Mouse (Mus musculus) forebrain, postnatal 0 days (tissue): ENCODE measurements around the gene Gm3336. TPM values are rescaled to one million over a fixed set of nuclear protein-coding genes. Genes with fewer than 3 reads are reported as not detected.

Experiments
- ATAC-seq: fragments of 200-750 bp; cut with Nextera tagmentation; 2 replicates; pipeline ENCODE4 v1.8.0; 2017; ENCODE audit warnings: mild to moderate bottlenecking, moderate library complexity
- DNase-seq: peaks from one replicate; pipeline ENCODE4 v3.0.0-alpha.2; 2015
- H3K27ac ChIP-seq: fragments of 300-500 bp; sonication (generic); 2 replicates; pipeline ENCODE4 v1.5.1; 2014; ENCODE audit warnings: low read depth, mild to moderate bottlenecking, antibody characterized with exemption, low read length, moderate library complexity, mixed read lengths
- H3K27me3 ChIP-seq: fragments of 300-500 bp; sonication (generic); 2 replicates; pipeline ENCODE4 v1.6.1; 2014; ENCODE audit warnings: mild to moderate bottlenecking, low read length, mixed read lengths; ENCODE audit not compliant: insufficient read depth
- H3K36me3 ChIP-seq: fragments of 300-500 bp; sonication (generic); 2 replicates; pipeline ENCODE4 v1.6.1; 2014; ENCODE audit warnings: mild to moderate bottlenecking, moderate library complexity; ENCODE audit not compliant: insufficient read depth
- H3K4me1 ChIP-seq: fragments of 300-500 bp; sonication (generic); 2 replicates; pipeline ENCODE4 v1.6.1; 2014; ENCODE audit warnings: antibody characterized with exemption; ENCODE audit not compliant: insufficient read depth
- H3K4me2 ChIP-seq: fragments of 300-500 bp; sonication (generic); 2 replicates; pipeline ENCODE4 v1.6.1; 2014; ENCODE audit warnings: low read depth, mild to moderate bottlenecking, moderate library complexity
- H3K4me3 ChIP-seq: fragments of 300-500 bp; sonication (generic); 2 replicates; pipeline ENCODE4 v1.5.1; 2014; ENCODE audit warnings: low read depth, low read length, mixed read lengths
- H3K9ac ChIP-seq: fragments of 300-500 bp; sonication (generic); 2 replicates; pipeline ENCODE4 v1.6.1; 2014; ENCODE audit warnings: mild to moderate bottlenecking
- H3K9me3 ChIP-seq: fragments of 300-500 bp; sonication (generic); 2 replicates; pipeline ENCODE4 v1.6.1; 2016; ENCODE audit warnings: low read length
- CTCF ChIP-seq: sonication (generic); IDR thresholded peaks from 2 replicates; pipeline ENCODE4 v1.5.1; 2016; ENCODE audit warnings: antibody characterized with exemption, control low read depth, low read depth
- WGBS: fragments of 180-500 bp; shearing (Covaris S2); extraction: QIAGEN DNeasy Blood & Tissue Kit; methylation state at CpG from one replicate; pipeline ENCODE4 v1.1.7; 2014; 5-methylcytosine and 5-hydroxymethylcytosine counted together
- polyA plus RNA-seq: library from polyadenylated mRNA; unstranded; fragments of >200 nt; fragmentation: Nextera tagmentation; extraction: Ambion mirVana; gene quantifications from 2 replicates; pipeline ENCODE4 v1.2.1, GENCODE M21; 2015
- total RNA-seq: library from RNA; depleted of rRNA; stranded (reverse); fragments of >200 nt; gene quantifications from 2 replicates; pipeline ENCODE4 v1.2.3, GENCODE M21; 2014

Gm3336 gene
- total and polyA plus RNA-seq, 2 experiments from 2014 or later = not detected

DNA sequence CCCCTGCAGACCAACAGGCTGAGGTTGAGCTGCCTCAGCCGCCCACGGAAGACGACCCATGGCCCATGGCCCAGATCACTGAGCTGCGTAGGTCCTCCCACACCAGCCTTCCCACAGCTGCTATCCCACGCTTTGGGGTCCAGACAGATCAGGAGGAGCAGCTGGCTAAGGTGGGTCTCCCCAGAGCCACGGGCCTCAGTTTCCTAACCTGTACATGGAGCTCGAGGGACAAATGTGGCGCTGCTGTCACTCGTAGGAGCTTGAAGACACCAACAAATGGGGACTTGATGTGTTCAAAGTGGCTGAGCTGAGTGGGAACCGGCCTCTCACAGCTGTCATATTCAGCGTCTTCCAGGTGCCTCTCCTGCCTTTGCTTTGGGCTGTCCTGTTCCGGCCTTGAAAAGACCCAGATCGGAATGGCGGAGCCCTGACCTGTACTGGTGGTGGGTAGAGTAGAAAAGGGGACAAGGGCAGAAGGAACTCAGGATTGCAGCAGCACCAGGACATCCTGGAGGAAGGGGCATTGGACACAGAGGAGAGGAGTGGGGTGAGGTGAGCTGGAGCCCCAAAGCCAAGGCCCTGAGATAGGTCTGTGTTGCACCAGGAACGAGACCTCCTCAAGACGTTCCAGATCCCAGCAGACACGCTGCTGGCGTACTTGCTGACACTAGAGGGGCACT lies 29.0 kb downstream of the Gm3336 start:
- Histone ChIP-seq H3K4me3 (no peak overlapping the region), H3K4me2 (no peak overlapping the region), H3K9ac (no peak overlapping the region), H3K36me3 (no peaks in the 10 kb centered on the region), H3K9me3 (no peaks in the 10 kb centered on the region), H3K27me3 (peaks cover 25% of the 10 kb centered on the region), H3K4me1 (no peaks in the 10 kb centered on the region; the same call in 1 of the 2 replicates), H3K27ac (no peak overlapping the region)
- ATAC-seq = no peak
- DNase-seq = no peak
- WGBS = 87% methylated on average over 18 of the region's 18 CpGs
- no peak for TF ChIP-seq CTCF

- Histone ChIP-seq H3K36me3 (no peaks in the 10 kb centered on the region), H3K9me3 (no peaks in the 10 kb centered on the region), H3K4me2 (no peak overlapping the region), H3K4me1 (no peaks in the 10 kb centered on the region; the same call in 1 of the 2 replicates), H3K4me3 (no peak overlapping the region), H3K9ac (no peak overlapping the region), H3K27ac (no peak overlapping the region), H3K27me3 (peaks cover 16% of the 10 kb centered on the region)
- no peak for TF ChIP-seq CTCF
- no peak for DNase-seq
- WGBS = 86% methylated on average over 23 of the region's 23 CpGs
- no peak for ATAC-seq
Observed at GRCm38 (mm10) chr8:70748246-70749096, 30.1 kb downstream of the Gm3336 start.

- Histone ChIP-seq H3K36me3 (no peaks in the 10 kb centered on the region), H3K9ac (no peak overlapping the region), H3K4me3 (no peak overlapping the region), H3K9me3 (no peaks in the 10 kb centered on the region), H3K4me2 (no peak overlapping the region), H3K4me1 (no peaks in the 10 kb centered on the region; the same call in 1 of the 2 replicates), H3K27me3 (peaks cover 12% of the 10 kb centered on the region), H3K27ac (no peak overlapping the region)
- TF ChIP-seq CTCF = no peak
- 82% methylated on average over 19 of the region's 19 CpGs for WGBS
- no peak for ATAC-seq
- no peak for DNase-seq
Observed at GRCm38 (mm10) chr8:70749097-70749674, 30.8 kb downstream of the Gm3336 start.

- TF ChIP-seq CTCF = no peak
- H3K9ac ChIP-seq = no peak overlapping the region
- ATAC-seq (no peak), DNase-seq (no peak)
- H3K27me3 ChIP-seq = peaks cover 6% of the 10 kb centered on the region
- H3K9me3 ChIP-seq = no peaks in the 10 kb centered on the region
- no peak overlapping the region for H3K27ac ChIP-seq
- no peak overlapping the region for H3K4me2 ChIP-seq
- no peak overlapping the region for H3K4me3 ChIP-seq
- WGBS = 90% methylated on average over 13 of the region's 13 CpGs
- no peaks in the 10 kb centered on the region for H3K36me3 ChIP-seq
- H3K4me1 ChIP-seq = 0 out of 2 replicates have a peak, but pooled peaks cover 1% of the 10 kb centered on the region
Observed at GRCm38 (mm10) chr8:70750128-70750680, 31.9 kb downstream of the Gm3336 start.

- Histone ChIP-seq H3K4me2 (no peak overlapping the region), H3K4me3 (no peak overlapping the region), H3K27ac (no peak overlapping the region), H3K9me3 (no peaks in the 10 kb centered on the region), H3K9ac (no peak overlapping the region), H3K27me3 (no peaks in the 10 kb centered on the region), H3K36me3 (peaks cover 14% of the 10 kb centered on the region), H3K4me1 (peaks cover 7% of the 10 kb centered on the region)
- 41% methylated on average over 11 of the region's 11 CpGs for WGBS
- ATAC-seq (no peak), DNase-seq (peak; percentile 74)
- peak; percentile 77 for TF ChIP-seq CTCF
Observed at GRCm38 (mm10) chr8:70752000-70752764, 33.8 kb downstream of the Gm3336 start.

- H3K27ac ChIP-seq = peak overlapping the region; percentile 10; the same call in 1 of the 2 replicates
- no peak overlapping the region for H3K9ac ChIP-seq
- no peak for ATAC-seq
- H3K4me1 ChIP-seq = peaks cover 7% of the 10 kb centered on the region
- no peak overlapping the region for H3K4me3 ChIP-seq
- no peak for TF ChIP-seq CTCF
- peak; percentile 13 for DNase-seq
- H3K4me2 ChIP-seq = no peak overlapping the region
- H3K27me3 ChIP-seq = no peaks in the 10 kb centered on the region
- 36% methylated on average over 21 of the region's 21 CpGs for WGBS
- peaks cover 24% of the 10 kb centered on the region for H3K36me3 ChIP-seq
- H3K9me3 ChIP-seq = no peaks in the 10 kb centered on the region
Observed at GRCm38 (mm10) chr8:70753151-70753550, 34.8 kb downstream of the Gm3336 start.
